Mouse (Mus musculus): ENCODE data around the gene Adipor1.

- TF ChIP-seq POLR2A (IDR thresholded peaks at IDR 0.05; ENCODE audit: borderline replicate concordance, extremely low read depth, low read depth, low read length) (no peak), CTCF (IDR thresholded peaks at IDR 0.05; ENCODE audit: insufficient read depth, low read length) (no peak)
Observed at GRCm38 (mm10) chr1:134440437-134440836, 25.3 kb downstream of the Adipor1 start.
